Mouse (Mus musculus) brain, embryonic 14.5 days (tissue): ENCODE results near the gene Fkbp1b.

Experiments
- CTCF ChIP-seq: fragments of 200-500 bp; IDR thresholded peaks from 2 replicates; pipeline ENCODE4 v1.5.1; 2012; ENCODE audit warnings: inconsistent platforms, mild to moderate bottlenecking, moderate library complexity, borderline replicate concordance; ENCODE audit not compliant: insufficient read depth, insufficient read length; ENCODE audit errors: extremely low read depth
- POLR2A ChIP-seq: fragments of 200-500 bp; IDR thresholded peaks from 2 replicates; pipeline ENCODE4 v1.6.1; 2012; ENCODE audit warnings: mild to moderate bottlenecking, inconsistent platforms, borderline replicate concordance; ENCODE audit not compliant: poor library complexity, insufficient read depth, insufficient read length, severe bottlenecking; ENCODE audit errors: extremely low read depth

GRCm38 (mm10) chr12:4783598-4783997, 57.8 kb downstream of the Fkbp1b start:
- TF ChIP-seq POLR2A, result no peak
- no peak for TF ChIP-seq CTCF
